Comparison of ENCODE assay signal across 8 mouse cellular contexts in the genomic region with DNA sequence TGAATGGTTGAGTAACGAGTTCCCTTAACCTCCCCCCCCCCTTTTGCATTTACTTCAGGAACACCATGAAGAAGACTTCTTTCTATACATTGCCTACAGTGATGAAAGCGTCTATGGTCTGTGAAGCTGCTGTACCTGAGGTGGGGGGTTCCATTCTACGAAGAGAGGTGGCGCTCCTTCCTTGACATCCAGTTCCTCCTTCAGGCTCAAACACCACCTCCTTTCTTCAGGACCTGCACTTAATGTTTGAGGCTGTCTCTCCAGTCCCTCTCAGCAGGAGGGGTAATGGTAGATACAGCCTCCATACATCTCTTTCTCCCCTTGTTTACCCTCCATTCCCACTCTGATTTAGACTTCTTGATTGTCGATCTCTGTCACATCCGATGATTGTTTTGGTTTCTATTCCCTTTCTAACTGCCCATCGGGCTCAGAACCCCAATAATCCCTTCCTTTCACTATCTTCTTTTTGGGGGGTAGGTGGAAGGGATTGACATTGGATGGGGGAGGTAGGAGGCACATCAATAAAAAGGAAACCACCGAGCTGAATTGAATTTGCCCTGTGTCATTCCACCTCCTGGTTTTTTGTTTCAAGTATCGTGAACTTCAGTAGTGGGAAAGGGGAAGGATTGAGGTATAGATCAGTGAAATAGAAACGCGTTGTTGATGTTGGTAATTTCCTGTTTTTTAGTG. TPM values are rescaled to one million over a fixed set of nuclear protein-coding genes. Genes with fewer than 3 reads are reported as not detected.
DNase-seq lines count a peak whose midpoint lies in the region; ATAC-seq and TF ChIP-seq lines count a peak whose summit lies in the region.

No protein-coding gene starts in this region.

- no peaks in the 10 kb centered on the region for H3K9me3 ChIP-seq in forebrain, embryonic 10.5 days
- no peaks in the 10 kb centered on the region for H3K9me3 ChIP-seq in forebrain, embryonic 16.5 days (ENCODE audit: control insufficient read depth, low read length)
- no peaks in the 10 kb centered on the region for H3K9me3 ChIP-seq in liver, embryonic 11.5 days (ENCODE audit: control insufficient read depth, low read length)
- no peaks in the 10 kb centered on the region for H3K9me3 ChIP-seq in hindbrain, postnatal 0 days (ENCODE audit: low read length)
- H3K9me3 ChIP-seq in midbrain, postnatal 0 days (ENCODE audit: low read length), result no peaks in the 10 kb centered on the region

- no peak for DNase-seq in forebrain, embryonic 10.5 days (ENCODE audit: extremely low spot score, low spot score)
- no peak for DNase-seq in liver, embryonic 11.5 days (ENCODE audit: low spot score)
- no peak for DNase-seq in liver
- no peak for DNase-seq in hindbrain, postnatal 0 days (ENCODE audit: low spot score)
- no peak for DNase-seq in midbrain, postnatal 0 days (ENCODE audit: low spot score)
- no peak for DNase-seq in adrenal gland, postnatal 4 days (ENCODE audit: low spot score in 2 of 2)
- DNase-seq in frontal cortex, postnatal 10 days (ENCODE audit: low spot score in 2 of 2), result no peak

- 88% methylated on average over 11 of the region's 11 CpGs for WGBS in forebrain, embryonic 10.5 days
- WGBS in forebrain, embryonic 16.5 days, result 86% methylated on average over 11 of the region's 11 CpGs
- 79% methylated on average over 11 of the region's 11 CpGs for WGBS in liver, embryonic 11.5 days
- 87% methylated on average over 11 of the region's 11 CpGs for WGBS in hindbrain, postnatal 0 days
- WGBS in midbrain, postnatal 0 days, result 85% methylated on average over 11 of the region's 11 CpGs

- ATAC-seq in forebrain, embryonic 16.5 days, result no peak
- ATAC-seq in liver, embryonic 11.5 days (replicated peaks; ENCODE audit: low FRiP score), result no peak
- no peak for ATAC-seq in hindbrain, postnatal 0 days
- no peak for ATAC-seq in midbrain, postnatal 0 days (ENCODE audit: low FRiP score)

- peaks cover 47% of the 10 kb centered on the region for H3K4me1 ChIP-seq in forebrain, embryonic 10.5 days
- peaks cover 28% of the 10 kb centered on the region for H3K4me1 ChIP-seq in forebrain, embryonic 16.5 days (replicated peaks; ENCODE audit: control insufficient read depth, insufficient read depth, low read length)
- H3K4me1 ChIP-seq in liver, embryonic 11.5 days (replicated peaks; ENCODE audit: control insufficient read depth, insufficient read depth, low read length), result peaks cover 22% of the 10 kb centered on the region
- peaks cover 8% of the 10 kb centered on the region; the same call in 1 of the 2 replicates for H3K4me1 ChIP-seq in hindbrain, postnatal 0 days (ENCODE audit: insufficient read depth, low read length)
- no peaks in the 10 kb centered on the region; the same call in 1 of the 2 replicates for H3K4me1 ChIP-seq in midbrain, postnatal 0 days (ENCODE audit: insufficient read depth, low read length)

- H3K9ac ChIP-seq in forebrain, embryonic 16.5 days (replicated peaks; ENCODE audit: low read depth, low read length), result no peak overlapping the region
- H3K9ac ChIP-seq in liver, embryonic 11.5 days (ENCODE audit: low read depth, low read length), result no peak overlapping the region
- H3K9ac ChIP-seq in hindbrain, postnatal 0 days (replicated peaks; ENCODE audit: low read length), result no peak overlapping the region
- H3K9ac ChIP-seq in midbrain, postnatal 0 days (replicated peaks; ENCODE audit: low read length, poor library complexity, severe bottlenecking), result no peak overlapping the region

- peaks cover 48% of the 10 kb centered on the region for H3K36me3 ChIP-seq in forebrain, embryonic 10.5 days (replicated peaks)
- H3K36me3 ChIP-seq in forebrain, embryonic 16.5 days (ENCODE audit: control insufficient read depth, insufficient read depth), result peaks cover 22% of the 10 kb centered on the region
- peaks cover 29% of the 10 kb centered on the region for H3K36me3 ChIP-seq in liver, embryonic 11.5 days (ENCODE audit: control insufficient read depth, insufficient read depth, low read length)
- peaks cover 15% of the 10 kb centered on the region; the same call in 1 of the 2 replicates for H3K36me3 ChIP-seq in hindbrain, postnatal 0 days (ENCODE audit: insufficient read depth, low read length)
- H3K36me3 ChIP-seq in midbrain, postnatal 0 days (ENCODE audit: insufficient read depth, low read length), result peaks cover 17% of the 10 kb centered on the region; the same call in 1 of the 2 replicates

- no peaks in the 10 kb centered on the region for H3K27me3 ChIP-seq in forebrain, embryonic 10.5 days (ENCODE audit: poor library complexity, severe bottlenecking)
- H3K27me3 ChIP-seq in forebrain, embryonic 16.5 days (replicated peaks; ENCODE audit: control insufficient read depth, insufficient read depth, low read length), result no peaks in the 10 kb centered on the region
- no peaks in the 10 kb centered on the region for H3K27me3 ChIP-seq in liver, embryonic 11.5 days (replicated peaks; ENCODE audit: control insufficient read depth, insufficient read depth, low read length)
- H3K27me3 ChIP-seq in hindbrain, postnatal 0 days (ENCODE audit: insufficient read depth, low read length), result no peaks in the 10 kb centered on the region
- no peaks in the 10 kb centered on the region for H3K27me3 ChIP-seq in midbrain, postnatal 0 days (ENCODE audit: insufficient read depth, low read length)

- no peak overlapping the region for H3K27ac ChIP-seq in forebrain, embryonic 10.5 days
- no peak overlapping the region for H3K27ac ChIP-seq in forebrain, embryonic 16.5 days (ENCODE audit: low read length)
- H3K27ac ChIP-seq in liver, embryonic 11.5 days (ENCODE audit: low read depth, low read length), result no peak overlapping the region
- H3K27ac ChIP-seq in hindbrain, postnatal 0 days, result no peak overlapping the region
- no peak overlapping the region for H3K27ac ChIP-seq in midbrain, postnatal 0 days (ENCODE audit: low read depth, low read length)

- no peak overlapping the region for H3K4me2 ChIP-seq in forebrain, embryonic 16.5 days (ENCODE audit: low read length)
- H3K4me2 ChIP-seq in liver, embryonic 11.5 days, result peak overlapping the region; percentile 56
- H3K4me2 ChIP-seq in hindbrain, postnatal 0 days (ENCODE audit: low read depth, low read length), result 0 out of 2 replicates have a peak overlapping the region, but pooled peaks have one; percentile 68
- H3K4me2 ChIP-seq in midbrain, postnatal 0 days (ENCODE audit: low read depth, low read length, poor library complexity, severe bottlenecking), result no peak overlapping the region

- H3K4me3 ChIP-seq in forebrain, embryonic 10.5 days, result peak overlapping the region; percentile 76
- H3K4me3 ChIP-seq in forebrain, embryonic 16.5 days (replicated peaks; ENCODE audit: low read length), result no peak overlapping the region
- H3K4me3 ChIP-seq in liver, embryonic 11.5 days (ENCODE audit: low read depth, low read length), result peak overlapping the region; percentile 97
- H3K4me3 ChIP-seq in hindbrain, postnatal 0 days (ENCODE audit: low read length), result peak overlapping the region; percentile 60; the same call in 1 of the 2 replicates
- H3K4me3 ChIP-seq in midbrain, postnatal 0 days (ENCODE audit: low read depth, low read length), result no peak overlapping the region

- TF ChIP-seq CTCF in hindbrain, postnatal 0 days (IDR thresholded peaks at IDR 0.05; ENCODE audit: low read depth), result peak; percentile 27
- TF ChIP-seq CTCF in midbrain, postnatal 0 days (IDR thresholded peaks at IDR 0.05), result peak; percentile 48

RNA-seq across cellular contexts. Expression of a gene that starts 1.0 kb away (rescaled TPM):
- 94.5 and 96.2 TPM in 2 replicates for polyA plus RNA-seq in forebrain, embryonic 10.5 days (2016; fragmentation: Nextera tagmentation; extraction: Ambion mirVana)
- polyA plus RNA-seq in forebrain, embryonic 16.5 days (2015; fragmentation: Nextera tagmentation; extraction: Ambion mirVana), result 63.7 and 66.8 TPM in 2 replicates
- 33.2 and 36.6 TPM in 2 replicates for polyA plus RNA-seq in liver, embryonic 11.5 days (2014; fragmentation: Nextera tagmentation; extraction: Ambion mirVana)
- 34.3 and 47.9 TPM in 2 replicates for total RNA-seq in hindbrain, postnatal 0 days (2014; rRNA removed)
- polyA plus RNA-seq in hindbrain, postnatal 0 days (2015; fragmentation: Nextera tagmentation; extraction: Ambion mirVana), result 44.0 and 46.0 TPM in 2 replicates
- total RNA-seq in midbrain, postnatal 0 days (2014; rRNA removed), result 42.4 and 45.2 TPM in 2 replicates
- polyA plus RNA-seq in midbrain, postnatal 0 days (2015; fragmentation: Nextera tagmentation; extraction: Ambion mirVana), result 37.6 and 40.0 TPM in 2 replicates
- 10 to 100 TPM; 51.4 to 53.4 TPM for total RNA-seq in adrenal gland, postnatal 4 days (2021)

RNA-seq across cellular contexts. Expression of a gene that starts 3.6 kb away (rescaled TPM):
- 318 and 331 TPM in 2 replicates for polyA plus RNA-seq in forebrain, embryonic 10.5 days (2016; fragmentation: Nextera tagmentation; extraction: Ambion mirVana)
- 563 and 565 TPM in 2 replicates for polyA plus RNA-seq in forebrain, embryonic 16.5 days (2015; fragmentation: Nextera tagmentation; extraction: Ambion mirVana)
- 302 and 311 TPM in 2 replicates for polyA plus RNA-seq in liver, embryonic 11.5 days (2014; fragmentation: Nextera tagmentation; extraction: Ambion mirVana)
- total RNA-seq in hindbrain, postnatal 0 days (2014; rRNA removed), result 175 and 209 TPM in 2 replicates
- 548 and 563 TPM in 2 replicates for polyA plus RNA-seq in hindbrain, postnatal 0 days (2015; fragmentation: Nextera tagmentation; extraction: Ambion mirVana)
- 197 and 226 TPM in 2 replicates for total RNA-seq in midbrain, postnatal 0 days (2014; rRNA removed)
- 501 and 511 TPM in 2 replicates for polyA plus RNA-seq in midbrain, postnatal 0 days (2015; fragmentation: Nextera tagmentation; extraction: Ambion mirVana)
- total RNA-seq in adrenal gland, postnatal 4 days (2021), result 100 to 1,000 TPM; 294 to 311 TPM

RNA-seq across cellular contexts. Expression of a gene that starts 5.8 kb away (rescaled TPM):
- 44.3 and 51.6 TPM in 2 replicates for polyA plus RNA-seq in forebrain, embryonic 10.5 days (2016; fragmentation: Nextera tagmentation; extraction: Ambion mirVana)
- 34.6 and 34.7 TPM in 2 replicates for polyA plus RNA-seq in forebrain, embryonic 16.5 days (2015; fragmentation: Nextera tagmentation; extraction: Ambion mirVana)
- polyA plus RNA-seq in liver, embryonic 11.5 days (2014; fragmentation: Nextera tagmentation; extraction: Ambion mirVana), result 22.1 and 23.3 TPM in 2 replicates
- total RNA-seq in hindbrain, postnatal 0 days (2014; rRNA removed), result 20.9 and 37.3 TPM in 2 replicates
- 18.1 and 19.3 TPM in 2 replicates for polyA plus RNA-seq in hindbrain, postnatal 0 days (2015; fragmentation: Nextera tagmentation; extraction: Ambion mirVana)
- 31.5 and 33.3 TPM in 2 replicates for total RNA-seq in midbrain, postnatal 0 days (2014; rRNA removed)
- polyA plus RNA-seq in midbrain, postnatal 0 days (2015; fragmentation: Nextera tagmentation; extraction: Ambion mirVana), result 19.0 and 20.0 TPM in 2 replicates
- total RNA-seq in adrenal gland, postnatal 4 days (2021), result 10 to 100 TPM; 35.5 to 38.2 TPM

RNA-seq across cellular contexts. Expression of a gene that starts 12.2 kb away (rescaled TPM):
- polyA plus RNA-seq in forebrain, embryonic 10.5 days (2016; fragmentation: Nextera tagmentation; extraction: Ambion mirVana), result 159 TPM in 2 replicates
- 166 and 167 TPM in 2 replicates for polyA plus RNA-seq in forebrain, embryonic 16.5 days (2015; fragmentation: Nextera tagmentation; extraction: Ambion mirVana)
- 131 and 146 TPM in 2 replicates for polyA plus RNA-seq in liver, embryonic 11.5 days (2014; fragmentation: Nextera tagmentation; extraction: Ambion mirVana)
- 137 and 147 TPM in 2 replicates for total RNA-seq in hindbrain, postnatal 0 days (2014; rRNA removed)
- 168 and 170 TPM in 2 replicates for polyA plus RNA-seq in hindbrain, postnatal 0 days (2015; fragmentation: Nextera tagmentation; extraction: Ambion mirVana)
- 109 and 157 TPM in 2 replicates for total RNA-seq in midbrain, postnatal 0 days (2014; rRNA removed)
- polyA plus RNA-seq in midbrain, postnatal 0 days (2015; fragmentation: Nextera tagmentation; extraction: Ambion mirVana), result 171 and 182 TPM in 2 replicates
- 10 to 100 TPM; 65.5 to 70.9 TPM for total RNA-seq in adrenal gland, postnatal 4 days (2021)

RNA-seq across cellular contexts. Expression of a gene that starts 13.6 kb away (rescaled TPM):
- 21.5 and 23.4 TPM in 2 replicates for polyA plus RNA-seq in forebrain, embryonic 10.5 days (2016; fragmentation: Nextera tagmentation; extraction: Ambion mirVana)
- polyA plus RNA-seq in forebrain, embryonic 16.5 days (2015; fragmentation: Nextera tagmentation; extraction: Ambion mirVana), result 19.0 and 24.6 TPM in 2 replicates
- polyA plus RNA-seq in liver, embryonic 11.5 days (2014; fragmentation: Nextera tagmentation; extraction: Ambion mirVana), result 20.8 and 24.0 TPM in 2 replicates
- 37.7 and 40.9 TPM in 2 replicates for total RNA-seq in hindbrain, postnatal 0 days (2014; rRNA removed)
- polyA plus RNA-seq in hindbrain, postnatal 0 days (2015; fragmentation: Nextera tagmentation; extraction: Ambion mirVana), result 24.7 and 25.0 TPM in 2 replicates
- total RNA-seq in midbrain, postnatal 0 days (2014; rRNA removed), result 39.6 and 42.9 TPM in 2 replicates
- polyA plus RNA-seq in midbrain, postnatal 0 days (2015; fragmentation: Nextera tagmentation; extraction: Ambion mirVana), result 22.3 and 24.1 TPM in 2 replicates
- total RNA-seq in adrenal gland, postnatal 4 days (2021), result 100 to 1,000 TPM; 119 to 130 TPM

Comparison
In these comparisons a context has a peak if more than half of its experiments do, and no peak if none do; other contexts are left out.
1. H3K4me3 ChIP-seq: peak in forebrain, embryonic 10.5 days (single experiment), liver, embryonic 11.5 days (single experiment) and hindbrain, postnatal 0 days (single experiment); none in forebrain, embryonic 16.5 days (single experiment) and midbrain, postnatal 0 days (single experiment).
2. H3K4me2 ChIP-seq: peak in liver, embryonic 11.5 days (single experiment) and hindbrain, postnatal 0 days (single experiment); none in forebrain, embryonic 16.5 days (single experiment) and midbrain, postnatal 0 days (single experiment).